Mouse (Mus musculus) kidney, adult 18-20 months (tissue): ENCODE results near the gene Sos1.

ENCODE experiments used
- DNase-seq: peaks from one replicate; pipeline ENCODE4 v3.0.0; 2021

Sos1 gene

GRCm38 (mm10) chr17:80480031-80480854 is at the start of gene Sos1:
Sos1 (minus strand) TSS chr17:80480453.
- peak; percentile 97 for DNase-seq

- no peak for DNase-seq
Observed at GRCm38 (mm10) chr17:80523231-80523630, 43.0 kb upstream of the Sos1 start.

- DNase-seq = no peak
Observed at GRCm38 (mm10) chr17:80522229-80522556, 41.9 kb upstream of the Sos1 start.

GRCm38 (mm10) chr17:80521521-80522228 is 41.4 kb upstream of the Sos1 start:
- no peak for DNase-seq

GRCm38 (mm10) chr17:80520537-80520936 is 40.3 kb upstream of the Sos1 start:
- peak; percentile 17 for DNase-seq

GRCm38 (mm10) chr17:80518811-80519210 is 38.6 kb upstream of the Sos1 start:
- DNase-seq = no peak

- DNase-seq = no peak
Observed at GRCm38 (mm10) chr17:80517244-80517643, 37.0 kb upstream of the Sos1 start.

- peak; percentile 36 for DNase-seq
Observed at GRCm38 (mm10) chr17:80515956-80516355, 35.7 kb upstream of the Sos1 start.

- no peak for DNase-seq
Observed at GRCm38 (mm10) chr17:80515513-80515912, 35.3 kb upstream of the Sos1 start.

- DNase-seq = no peak
Observed at GRCm38 (mm10) chr17:80513766-80514165, 33.5 kb upstream of the Sos1 start.

GRCm38 (mm10) chr17:80510459-80510855 is 30.2 kb upstream of the Sos1 start:
- DNase-seq = no peak

GRCm38 (mm10) chr17:80509494-80510458 is 29.5 kb upstream of the Sos1 start:
- DNase-seq = no peak

GRCm38 (mm10) chr17:80505766-80506165 is 25.5 kb upstream of the Sos1 start:
- DNase-seq = no peak

- DNase-seq = no peak
Observed at GRCm38 (mm10) chr17:80505342-80505741, 25.1 kb upstream of the Sos1 start.

- DNase-seq = no peak
Observed at GRCm38 (mm10) chr17:80501805-80502172, 21.5 kb upstream of the Sos1 start.

- DNase-seq = no peak
Observed at GRCm38 (mm10) chr17:80501037-80501804, 21.0 kb upstream of the Sos1 start.

- DNase-seq = no peak
Observed at GRCm38 (mm10) chr17:80500025-80500424, 19.8 kb upstream of the Sos1 start.

GRCm38 (mm10) chr17:80498600-80499268 is 18.5 kb upstream of the Sos1 start:
- no peak for DNase-seq

GRCm38 (mm10) chr17:80497183-80497601 is 16.9 kb upstream of the Sos1 start:
- DNase-seq = no peak

- DNase-seq = no peak
Observed at GRCm38 (mm10) chr17:80496607-80497170, 16.4 kb upstream of the Sos1 start.

- DNase-seq = no peak
Observed at GRCm38 (mm10) chr17:80496185-80496584, 15.9 kb upstream of the Sos1 start.
